9 mouse cellular contexts compared by ENCODE assay signal in the genomic region with DNA sequence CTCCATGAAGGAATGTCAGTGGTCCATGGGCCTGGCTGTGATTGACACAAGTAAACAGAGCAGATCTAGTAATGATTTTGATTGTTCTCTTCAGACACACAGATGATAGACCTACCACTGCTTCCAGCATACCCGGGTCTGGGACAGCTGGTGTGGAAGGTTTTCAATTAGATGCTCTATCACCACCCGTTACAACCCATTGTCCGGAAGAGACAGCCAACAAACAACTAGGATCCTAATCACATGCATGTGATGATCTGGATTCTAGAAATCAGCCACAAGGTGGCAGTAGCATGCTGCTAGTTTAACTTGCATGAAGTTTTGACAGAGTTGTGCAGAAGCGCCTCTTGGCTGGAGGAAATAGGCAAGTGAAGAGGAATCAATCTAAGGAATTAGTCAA. TPM values are rescaled to one million over a fixed set of nuclear protein-coding genes. Genes with fewer than 3 reads are reported as not detected.
DNase-seq lines count a peak whose midpoint lies in the region; ATAC-seq and TF ChIP-seq lines count a peak whose summit lies in the region.
"Had no signal": no experiment of that assay in that cellular context is flagged by ENCODE, and none has a peak within 500 bp of the region (broad histone marks: within the 10 kb centered on the region; RNA-seq: fewer than 3 reads in every experiment).

No protein-coding gene starts in this region.

- no peak overlapping the region for H3K27ac ChIP-seq in gastrocnemius, adult 2 months
- H3K27ac ChIP-seq in kidney, postnatal 0 days, result no peak overlapping the region
- no peak overlapping the region for H3K27ac ChIP-seq in liver, embryonic 13.5 days
- H3K27ac ChIP-seq in neural tube, embryonic 12.5 days, result no peak overlapping the region
- no peak overlapping the region for H3K27ac ChIP-seq in thymus, adult 2 months (ENCODE audit: control insufficient read depth, insufficient read depth, low read length)

- intact Hi-C loops in gastrocnemius, adult 2 months (cut with DNase I), result no loop called here

- H3K9me3 ChIP-seq in G1E (replicated peaks), result no peaks in the 10 kb centered on the region
- H3K9me3 ChIP-seq in kidney, postnatal 0 days (replicated peaks; ENCODE audit: low read length), result no peaks in the 10 kb centered on the region
- H3K9me3 ChIP-seq in liver, embryonic 13.5 days (replicated peaks), result no peaks in the 10 kb centered on the region
- no peaks in the 10 kb centered on the region for H3K9me3 ChIP-seq in neural tube, embryonic 12.5 days

- no peak overlapping the region for H3K9ac ChIP-seq in kidney, postnatal 0 days (ENCODE audit: low read depth, low read length)
- H3K9ac ChIP-seq in liver, embryonic 13.5 days, result no peak overlapping the region
- no peak overlapping the region for H3K9ac ChIP-seq in neural tube, embryonic 12.5 days

- TF ChIP-seq CTCF in G1E (IDR thresholded peaks at IDR 0.05; ENCODE audit: low read depth, low read length), result peak; percentile 45; the same call in 1 of the 2 replicates
- TF ChIP-seq CTCF in gastrocnemius, adult 2 months (IDR thresholded peaks at IDR 0.05), result peak; percentile 84
- TF ChIP-seq CTCF in kidney, postnatal 0 days (IDR thresholded peaks at IDR 0.05; ENCODE audit: low read depth), result peak; percentile 93
- TF ChIP-seq CTCF in thymus, adult 2 months (IDR thresholded peaks at IDR 0.05; ENCODE audit: borderline replicate concordance, control insufficient read depth, extremely low read depth, insufficient read depth, low read length, poor library complexity), result no peak

- DNase-seq in 416B (ENCODE audit: low read depth), result peak; percentile 87
- DNase-seq in G1E (ENCODE audit: low spot score), result peak; percentile 15
- DNase-seq in cerebellum, postnatal 25 days, result peak; percentile 44 to 71
- DNase-seq in gastrocnemius, adult 2 months, result peak; percentile 57
- peak; percentile 89 for DNase-seq in kidney, postnatal 0 days (ENCODE audit: low spot score)
- peak; percentile 40 for DNase-seq in liver, embryonic 13.5 days
- DNase-seq in thymus, adult 2 months, result peak; percentile 63

- H3K36me3 ChIP-seq in G1E (replicated peaks), result no peaks in the 10 kb centered on the region
- H3K36me3 ChIP-seq in kidney, postnatal 0 days (ENCODE audit: insufficient read depth, low read length), result no peaks in the 10 kb centered on the region
- H3K36me3 ChIP-seq in liver, embryonic 13.5 days, result no peaks in the 10 kb centered on the region
- H3K36me3 ChIP-seq in neural tube, embryonic 12.5 days, result no peaks in the 10 kb centered on the region
- no peaks in the 10 kb centered on the region for H3K36me3 ChIP-seq in thymus, adult 2 months (ENCODE audit: control insufficient read depth, insufficient read depth, low read length)

- 7% methylated on average over 4 of the region's 4 CpGs for WGBS in kidney, postnatal 0 days
- 8% methylated on average over 4 of the region's 4 CpGs for WGBS in liver, embryonic 13.5 days (ENCODE audit: insufficient replicate concordance)
- WGBS in neural tube, embryonic 12.5 days, result 16% methylated on average over 4 of the region's 4 CpGs
- 8% methylated on average over 4 of the region's 4 CpGs for WGBS in thymus, adult 2 months

- no peak overlapping the region for H3K4me2 ChIP-seq in kidney, postnatal 0 days (ENCODE audit: low read length)
- no peak overlapping the region for H3K4me2 ChIP-seq in liver, embryonic 13.5 days
- no peak overlapping the region for H3K4me2 ChIP-seq in neural tube, embryonic 12.5 days (replicated peaks)

- peaks cover 7% of the 10 kb centered on the region for H3K27me3 ChIP-seq in G1E (ENCODE audit: insufficient read depth, low read length)
- H3K27me3 ChIP-seq in kidney, postnatal 0 days (ENCODE audit: insufficient read depth, low read length), result no peaks in the 10 kb centered on the region
- no peaks in the 10 kb centered on the region for H3K27me3 ChIP-seq in liver, embryonic 13.5 days
- H3K27me3 ChIP-seq in neural tube, embryonic 12.5 days (replicated peaks), result no peaks in the 10 kb centered on the region
- no peaks in the 10 kb centered on the region for H3K27me3 ChIP-seq in thymus, adult 2 months (ENCODE audit: control insufficient read depth, insufficient read depth, low read length)

- TF ChIP-seq POLR2A in thymus, adult 2 months (IDR thresholded peaks at IDR 0.05; ENCODE audit: control insufficient read depth, extremely low read depth, insufficient read depth, low read length, poor library complexity), result no peak

- no peak overlapping the region for H3K4me3 ChIP-seq in G1E (ENCODE audit: low read depth, low read length)
- no peak overlapping the region for H3K4me3 ChIP-seq in gastrocnemius, adult 2 months
- no peak overlapping the region for H3K4me3 ChIP-seq in kidney, postnatal 0 days (replicated peaks; ENCODE audit: low read depth, low read length)
- no peak overlapping the region for H3K4me3 ChIP-seq in liver, embryonic 13.5 days (replicated peaks)
- no peak overlapping the region for H3K4me3 ChIP-seq in neural tube, embryonic 12.5 days
- no peak overlapping the region for H3K4me3 ChIP-seq in thymus, adult 2 months (ENCODE audit: control insufficient read depth, insufficient read depth, low read length)
- H3K4me3 ChIP-seq: erythroblast, embryonic 14.5 days had no signal

- H3K4me1 ChIP-seq in G1E (ENCODE audit: insufficient read depth, low read depth, low read length), result no peaks in the 10 kb centered on the region; the same call in 1 of the 2 replicates
- no peaks in the 10 kb centered on the region for H3K4me1 ChIP-seq in kidney, postnatal 0 days (replicated peaks; ENCODE audit: insufficient read depth, low read length)
- no peaks in the 10 kb centered on the region for H3K4me1 ChIP-seq in liver, embryonic 13.5 days (replicated peaks)
- no peaks in the 10 kb centered on the region for H3K4me1 ChIP-seq in neural tube, embryonic 12.5 days
- H3K4me1 ChIP-seq in thymus, adult 2 months (replicated peaks; ENCODE audit: control insufficient read depth, insufficient read depth, low read length), result no peaks in the 10 kb centered on the region

- peak; percentile 54; the same call in 1 of the 2 replicates for ATAC-seq in G1E (ENCODE audit: extremely low read depth, insufficient number of reproducible peaks, low FRiP score, poor library complexity, severe bottlenecking)
- peak; percentile 49; the same call in 1 of the 2 replicates for ATAC-seq in kidney, postnatal 0 days (replicated peaks; ENCODE audit: low FRiP score, low read depth)
- no peak for ATAC-seq in liver, embryonic 13.5 days (ENCODE audit: low read depth)
- ATAC-seq in neural tube, embryonic 12.5 days (ENCODE audit: low FRiP score, low read depth), result peak; percentile 63; the same call in 1 of the 2 replicates

RNA-seq across cellular contexts. Expression of a gene that starts 14.8 kb away (rescaled TPM):
- total RNA-seq in G1E (2014; fragmentation: Nextera tagmentation) (not detected in 2 replicates), G1E (2017) (0.05 and 0.06 TPM in 2 replicates)
- polyA plus RNA-seq in G1E (2012), result not detected in 2 replicates
- not detected for total RNA-seq in gastrocnemius, adult 2 months (2021)
- polyA plus RNA-seq in kidney, postnatal 0 days (2015; fragmentation: Nextera tagmentation; extraction: Ambion mirVana), result 0.14 TPM in 1 of 2 replicates, not detected in the other
- polyA plus RNA-seq in liver, embryonic 13.5 days (2015; fragmentation: Nextera tagmentation; extraction: Ambion mirVana), result not detected in 2 replicates
- polyA plus RNA-seq in neural tube, embryonic 12.5 days (2016; fragmentation: Nextera tagmentation; extraction: Ambion mirVana), result 0.24 and 0.29 TPM in 2 replicates
- polyA plus RNA-seq in thymus, adult 2 months (2012; rRNA removed), result 0.13 and 0.60 TPM in 2 replicates
- polyA plus RNA-seq: erythroblast, embryonic 14.5 days had no signal

RNA-seq across cellular contexts. Expression of a gene that starts 16.1 kb away (rescaled TPM):
- total RNA-seq in G1E (2014; fragmentation: Nextera tagmentation) (179 and 192 TPM in 2 replicates), G1E (2017) (234 and 290 TPM in 2 replicates)
- 18.5 and 18.9 TPM in 2 replicates for polyA plus RNA-seq in G1E (2012)
- total RNA-seq in gastrocnemius, adult 2 months (2021), result 1,000 to 10,000 TPM in 1 of 2 experiments, 100 to 1,000 TPM in 1; 931 to 1,252 TPM
- 637 and 674 TPM in 2 replicates for polyA plus RNA-seq in kidney, postnatal 0 days (2015; fragmentation: Nextera tagmentation; extraction: Ambion mirVana)
- 224 and 292 TPM in 2 replicates for polyA plus RNA-seq in liver, embryonic 13.5 days (2015; fragmentation: Nextera tagmentation; extraction: Ambion mirVana)
- polyA plus RNA-seq in neural tube, embryonic 12.5 days (2016; fragmentation: Nextera tagmentation; extraction: Ambion mirVana), result 368 and 375 TPM in 2 replicates
- 231 and 311 TPM in 2 replicates for polyA plus RNA-seq in thymus, adult 2 months (2012; rRNA removed)

RNA-seq across cellular contexts. Expression of a gene that starts 28.6 kb away (rescaled TPM):
- total RNA-seq in G1E (2014; fragmentation: Nextera tagmentation), result 22.2 and 38.2 TPM in 2 replicates
- total RNA-seq in G1E (2017), result 29.1 and 40.2 TPM in 2 replicates
- 44.0 and 44.2 TPM in 2 replicates for polyA plus RNA-seq in G1E (2012)
- total RNA-seq in gastrocnemius, adult 2 months (2021), result 10 to 100 TPM; 14.0 to 16.2 TPM
- polyA plus RNA-seq in kidney, postnatal 0 days (2015; fragmentation: Nextera tagmentation; extraction: Ambion mirVana), result 17.0 and 19.3 TPM in 2 replicates
- 12.7 and 13.0 TPM in 2 replicates for polyA plus RNA-seq in liver, embryonic 13.5 days (2015; fragmentation: Nextera tagmentation; extraction: Ambion mirVana)
- 39.3 and 39.7 TPM in 2 replicates for polyA plus RNA-seq in neural tube, embryonic 12.5 days (2016; fragmentation: Nextera tagmentation; extraction: Ambion mirVana)
- polyA plus RNA-seq in thymus, adult 2 months (2012; rRNA removed), result 9.4 and 12.5 TPM in 2 replicates

RNA-seq across cellular contexts. Expression of a gene that starts 28.7 kb away (rescaled TPM):
- total RNA-seq in G1E (2014; fragmentation: Nextera tagmentation) (34.4 and 43.3 TPM in 2 replicates), G1E (2017) (97.9 and 104 TPM in 2 replicates)
- polyA plus RNA-seq in G1E (2012), result 52.6 and 59.2 TPM in 2 replicates
- total RNA-seq in gastrocnemius, adult 2 months (2021), result 10 to 100 TPM; 20.8 to 22.1 TPM
- polyA plus RNA-seq in kidney, postnatal 0 days (2015; fragmentation: Nextera tagmentation; extraction: Ambion mirVana), result 66.3 and 74.6 TPM in 2 replicates
- 79.1 and 83.7 TPM in 2 replicates for polyA plus RNA-seq in liver, embryonic 13.5 days (2015; fragmentation: Nextera tagmentation; extraction: Ambion mirVana)
- polyA plus RNA-seq in neural tube, embryonic 12.5 days (2016; fragmentation: Nextera tagmentation; extraction: Ambion mirVana), result 126 TPM in 2 replicates
- polyA plus RNA-seq in thymus, adult 2 months (2012; rRNA removed), result 42.4 and 48.6 TPM in 2 replicates

RNA-seq across cellular contexts. Expression of a gene that starts 43.9 kb away (rescaled TPM):
- total RNA-seq in G1E (2014; fragmentation: Nextera tagmentation) (245 and 285 TPM in 2 replicates), G1E (2017) (13.9 and 20.7 TPM in 2 replicates)
- 506 and 556 TPM in 2 replicates for polyA plus RNA-seq in G1E (2012)
- total RNA-seq in gastrocnemius, adult 2 months (2021), result 10 to 100 TPM; 16.0 to 20.2 TPM
- 39.0 and 41.7 TPM in 2 replicates for polyA plus RNA-seq in kidney, postnatal 0 days (2015; fragmentation: Nextera tagmentation; extraction: Ambion mirVana)
- 22.8 and 25.3 TPM in 2 replicates for polyA plus RNA-seq in liver, embryonic 13.5 days (2015; fragmentation: Nextera tagmentation; extraction: Ambion mirVana)
- 58.2 and 58.3 TPM in 2 replicates for polyA plus RNA-seq in neural tube, embryonic 12.5 days (2016; fragmentation: Nextera tagmentation; extraction: Ambion mirVana)
- 185 and 202 TPM in 2 replicates for polyA plus RNA-seq in thymus, adult 2 months (2012; rRNA removed)

Comparison
In these comparisons a context has a peak if more than half of its experiments do, and no peak if none do; other contexts are left out.
1. DNase-seq: peak in every context shown above with its lines; median percentile 89 in kidney, postnatal 0 days; 87 in 416B; 63 in thymus, adult 2 months; 58 in cerebellum, postnatal 25 days; 57 in gastrocnemius, adult 2 months; 40 in liver, embryonic 13.5 days; 15 in G1E.
2. RNA of a gene that starts 16.1 kb away (polyA plus RNA-seq): 637 to 674 TPM in kidney, postnatal 0 days, 368 to 375 TPM in neural tube, embryonic 12.5 days, 231 to 311 TPM in thymus, adult 2 months and 224 to 292 TPM in liver, embryonic 13.5 days; 18.5 to 18.9 TPM in G1E; every median in the first group is over 10 times any median in the second.